Mouse (Mus musculus): ENCODE measurements at regions not wholly inside any gene's neighbourhood (a gene's known extent, or its start where the extent isn't known, plus 50 kb on each side); places are given as distances from the start of the nearest gene placed in this dataset.

GRCm38 (mm10) chr3:121869694-121870093, 54.6 kb upstream of the Abcd3 start:
- 69% methylated on average over 4 of the region's 4 CpGs for WGBS
- H3K9me3 ChIP-seq (ENCODE audit: control insufficient read depth, low read length): no peaks in the 10 kb centered on the region
- no peak overlapping the region for H3K4me3 ChIP-seq (replicated peaks; ENCODE audit: low read length)
- H3K4me1 ChIP-seq (replicated peaks; ENCODE audit: control insufficient read depth, insufficient read depth, low read length): no peaks in the 10 kb centered on the region
- H3K4me2 ChIP-seq (replicated peaks): no peak overlapping the region
- no peaks in the 10 kb centered on the region for H3K27me3 ChIP-seq (ENCODE audit: control insufficient read depth, insufficient read depth, low read length)
- H3K27ac ChIP-seq: no peak overlapping the region
- ATAC-seq (ENCODE audit: low FRiP score): no peak
- DNase-seq (ENCODE audit: low spot score): no peak
- H3K9ac ChIP-seq: no peak overlapping the region
- no peaks in the 10 kb centered on the region for H3K36me3 ChIP-seq (replicated peaks; ENCODE audit: control insufficient read depth, insufficient read depth)

DNA sequence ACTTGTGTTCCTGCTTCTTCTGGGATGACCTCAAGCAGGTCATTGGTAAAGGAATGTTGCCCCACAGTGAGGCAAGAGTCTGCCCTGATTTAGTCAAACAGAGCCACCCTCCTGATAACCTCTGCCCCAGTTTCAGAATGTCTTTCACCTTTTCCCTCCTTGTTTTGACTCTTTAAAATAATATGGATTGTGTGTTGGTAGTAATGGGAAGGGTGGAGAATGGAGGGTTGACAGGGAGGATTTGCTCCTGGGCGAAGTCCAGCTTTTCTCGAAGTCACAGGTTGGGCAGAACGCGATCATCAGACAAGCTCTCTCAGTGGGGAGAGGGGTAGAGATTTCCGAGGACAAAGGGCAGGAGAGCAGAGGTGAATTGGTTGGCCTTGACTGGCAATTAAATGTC, 52.2 kb upstream of the Abcd3 start:
- WGBS: 79% methylated on average over 5 of the region's 5 CpGs
- H3K9me3 ChIP-seq (ENCODE audit: control insufficient read depth, low read length): no peaks in the 10 kb centered on the region
- H3K4me1 ChIP-seq (replicated peaks; ENCODE audit: control insufficient read depth, insufficient read depth, low read length): no peaks in the 10 kb centered on the region
- no peaks in the 10 kb centered on the region for H3K36me3 ChIP-seq (replicated peaks; ENCODE audit: control insufficient read depth, insufficient read depth)
- H3K4me2 ChIP-seq (replicated peaks): no peak overlapping the region
- no peak overlapping the region for H3K4me3 ChIP-seq (replicated peaks; ENCODE audit: low read length)
- ATAC-seq (ENCODE audit: low FRiP score): no peak
- H3K27me3 ChIP-seq (ENCODE audit: control insufficient read depth, insufficient read depth, low read length): no peaks in the 10 kb centered on the region
- no peak overlapping the region for H3K27ac ChIP-seq
- no peak for DNase-seq (ENCODE audit: low spot score)
- H3K9ac ChIP-seq: no peak overlapping the region

DNA sequence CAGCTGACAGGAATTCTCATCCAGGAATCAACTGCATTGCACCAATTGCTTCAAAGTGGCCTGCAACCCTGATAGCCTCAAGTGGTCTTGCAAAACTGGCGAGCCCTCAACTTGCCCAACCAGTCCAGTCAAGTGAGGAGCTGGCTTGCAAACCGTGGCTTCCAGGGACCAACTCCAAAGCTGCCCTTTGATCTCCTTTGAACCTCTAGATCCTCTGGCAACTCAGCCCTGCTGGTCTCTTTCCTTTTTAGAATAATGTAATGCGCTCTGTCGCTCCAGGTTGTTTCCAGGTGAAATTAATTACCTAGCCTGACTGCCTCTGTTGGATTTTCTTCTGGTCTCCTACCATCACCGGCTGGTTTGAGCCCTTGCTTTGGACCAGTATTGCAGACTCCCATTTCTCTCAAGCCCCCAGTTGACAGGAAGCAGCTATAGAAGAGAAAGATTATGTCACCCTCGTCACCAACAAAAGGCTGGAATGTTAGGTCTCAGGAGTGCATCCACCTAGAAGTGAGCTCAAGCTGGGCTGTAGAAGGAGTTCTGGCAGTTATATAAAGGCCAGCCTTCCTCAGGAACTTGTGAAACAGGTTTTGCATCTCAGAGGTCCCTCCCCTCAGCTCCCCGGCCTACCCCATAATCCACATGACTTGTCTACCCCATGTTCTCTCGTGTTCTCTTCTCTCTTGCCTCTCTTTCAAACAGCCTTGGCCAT, 49.8 kb upstream of the Abcd3 start:
- ATAC-seq (ENCODE audit: low FRiP score): no peak

More for the DNA sequence above, 49.8 kb upstream of the Abcd3 start:
- DNase-seq (ENCODE audit: low spot score): no peak
- Histone ChIP-seq H3K4me3 (replicated peaks; ENCODE audit: low read length) (no peak overlapping the region), H3K9me3 (ENCODE audit: control insufficient read depth, low read length) (no peaks in the 10 kb centered on the region), H3K4me2 (replicated peaks) (no peak overlapping the region), H3K27me3 (ENCODE audit: control insufficient read depth, insufficient read depth, low read length) (no peaks in the 10 kb centered on the region), H3K36me3 (replicated peaks; ENCODE audit: control insufficient read depth, insufficient read depth) (no peaks in the 10 kb centered on the region), H3K27ac (no peak overlapping the region), H3K4me1 (replicated peaks; ENCODE audit: control insufficient read depth, insufficient read depth, low read length) (no peaks in the 10 kb centered on the region), H3K9ac (no peak overlapping the region)
- WGBS: 62% methylated on average over 8 of the region's 8 CpGs

Measured in hindbrain, embryonic 14.5 days (tissue).